Mouse (Mus musculus) Patski (cell line): ENCODE results near the gene Zpr1. TPM values are rescaled to one million over a fixed set of nuclear protein-coding genes. Genes with fewer than 3 reads are reported as not detected.

Experiments used
- ATAC-seq: fragments of 100-300 bp; one replicate; pipeline ENCODE4 v1.8.0; 2021
- CTCF ChIA-PET: fragments of 350-600 bp; sonication (Branson Sonifier 250); formaldehyde crosslinking; loops from one replicate; lab custom pipeline; 2022; ENCODE audit warnings: inconsistent platforms; lab: Charles Lee
- POLR2A ChIA-PET: fragments of 350-600 bp; sonication (Branson Sonifier 250); formaldehyde crosslinking; loops from one replicate; lab custom pipeline; 2022; ENCODE audit warnings: antibody characterized with exemption, inconsistent platforms; lab: Charles Lee
- DNase-seq: peaks from one replicate; pipeline ENCODE4 v3.0.0-alpha.2; 2011; ENCODE audit warnings: low read depth, low spot score
- H3K27me3 ChIP-seq: fragments of 371-371 bp; one replicate; pipeline ENCODE4 v1.5.1; 2021
- CTCF ChIP-seq: fragments of 100-300 bp; IDR thresholded peaks from one replicate; pipeline ENCODE4 v1.5.1; 2021
- in situ Hi-C: fragments of 300-500 bp; cut with MboI; formaldehyde crosslinking; loops from 3 replicates; pipeline ENCODE4 v1.11.1; 2018; ENCODE audit warnings: low pct_unique_long_range_greater_than_20kb, mixed read lengths
- polyA plus RNA-seq: library from polyadenylated mRNA; unstranded; gene quantifications from one replicate; pipeline ENCODE4 v1.2.3, GENCODE M21; 2021

The Zpr1 gene
- polyA plus RNA-seq, 1 experiment from 2014 or later: 55.1 TPM

- DNase-seq: no peak
- CTCF ChIA-PET: no interaction called here
- POLR2A ChIA-PET: no interaction called here
- H3K27me3 ChIP-seq: peaks cover 26% of the 10 kb centered on the region
- TF ChIP-seq CTCF: no peak
- in situ Hi-C loops: no loop called here
- no peak for ATAC-seq
Observed at GRCm38 (mm10) chr9:46327706-46328571, 55.1 kb downstream of the Zpr1 start.

DNA sequence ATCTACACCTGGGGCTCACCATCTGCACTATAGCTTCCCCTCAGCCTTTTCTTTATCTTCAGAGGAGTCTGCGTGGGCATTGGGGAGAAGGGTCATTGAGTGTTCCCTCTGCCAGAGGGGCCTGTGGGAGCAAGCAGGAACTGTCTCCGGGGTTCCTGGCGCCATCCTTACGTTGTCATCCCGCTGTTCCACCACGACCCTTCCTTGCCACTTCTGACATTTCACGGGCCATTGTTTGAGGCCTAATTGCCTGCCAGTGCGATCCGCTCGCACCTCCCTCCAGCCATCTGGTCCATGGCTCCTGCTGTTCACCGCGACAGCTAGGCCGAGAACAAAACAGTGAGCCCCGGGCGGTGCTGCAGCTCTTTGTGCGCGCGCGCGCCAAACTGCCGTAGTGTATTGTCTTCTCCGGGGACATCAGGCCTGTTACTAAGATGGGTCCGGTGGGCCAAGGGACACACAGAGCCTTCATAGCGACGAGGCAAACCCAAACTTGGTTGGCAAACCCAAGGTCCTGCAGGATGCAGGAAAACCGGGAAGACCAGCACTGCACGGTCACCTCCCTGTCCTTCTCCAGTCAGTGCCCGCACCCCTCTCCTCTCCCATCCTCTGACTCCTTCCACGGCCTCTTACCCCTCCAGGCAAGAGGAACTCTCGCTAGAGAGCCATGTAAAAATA lies 55.8 kb downstream of the Zpr1 start:
- H3K27me3 ChIP-seq: peaks cover 25% of the 10 kb centered on the region
- ATAC-seq: no peak
- ChIA-PET POLR2A (no interaction called here), CTCF (no interaction called here)
- DNase-seq: no peak
- in situ Hi-C loops: no loop called here
- TF ChIP-seq CTCF: no peak

DNA sequence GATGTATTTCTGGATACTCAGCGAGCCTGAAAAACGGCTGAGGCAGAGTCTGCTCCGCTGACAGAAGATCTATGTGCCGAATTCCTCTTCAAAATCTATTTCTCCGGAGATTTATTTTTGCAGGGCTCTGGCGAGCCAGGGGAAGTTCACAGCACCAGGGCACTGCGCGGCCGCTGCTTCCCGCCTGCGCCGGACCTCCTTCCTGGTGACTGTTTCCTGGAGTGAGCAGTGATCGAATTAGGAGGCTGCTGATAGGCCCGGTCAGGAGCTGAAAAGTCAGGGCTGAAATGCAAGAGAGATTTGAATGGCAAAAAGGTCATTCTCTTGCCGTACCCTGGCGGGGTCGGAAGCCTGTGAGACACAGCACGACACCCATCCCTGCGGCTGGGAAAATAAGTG lies 56.4 kb downstream of the Zpr1 start:
- no peak for TF ChIP-seq CTCF
- CTCF ChIA-PET: no interaction called here
- no peak for ATAC-seq
- DNase-seq: no peak
- POLR2A ChIA-PET: no interaction called here
- in situ Hi-C loops: no loop called here
- H3K27me3 ChIP-seq: peaks cover 20% of the 10 kb centered on the region

DNA sequence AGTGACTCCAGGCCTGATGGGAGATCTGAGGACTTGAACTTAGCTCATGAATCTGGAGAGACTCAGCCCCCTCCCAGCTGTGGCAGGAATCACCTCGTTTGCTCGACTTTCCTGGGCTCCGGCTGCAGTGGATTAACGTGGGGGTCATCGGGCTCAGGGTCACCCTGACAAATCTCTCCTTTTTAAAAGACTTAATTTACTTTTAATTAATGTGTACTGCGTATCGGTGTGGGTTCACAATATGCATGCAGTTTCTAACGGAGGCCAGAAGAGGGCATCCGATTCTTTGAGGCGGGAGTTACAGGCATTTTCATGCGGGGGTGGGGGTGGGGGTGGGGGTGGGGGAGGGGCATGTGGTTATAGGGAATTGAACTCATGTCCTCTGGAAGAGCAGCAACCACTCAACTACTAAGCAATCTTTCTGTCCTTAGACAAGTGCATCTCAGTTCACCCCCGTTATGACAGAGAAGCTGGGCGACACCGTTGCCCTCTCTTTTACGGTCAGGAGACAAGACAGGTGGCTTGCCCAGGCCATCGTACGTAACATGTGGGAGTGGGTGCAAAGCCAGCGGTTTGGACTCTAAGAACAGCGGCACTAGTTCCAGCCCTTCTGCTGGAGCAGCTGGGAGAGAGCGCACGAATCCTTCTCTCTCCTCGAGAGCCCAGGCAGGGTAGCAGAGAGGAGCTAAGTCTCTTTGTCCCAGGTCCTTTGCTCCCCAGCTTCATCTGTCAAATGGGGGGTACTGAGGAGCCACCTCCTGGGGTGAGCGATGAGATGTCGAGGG lies 57.1 kb downstream of the Zpr1 start:
- H3K27me3 ChIP-seq: peaks cover 26% of the 10 kb centered on the region
- in situ Hi-C loops: no loop called here
- no peak for ATAC-seq

DNA sequence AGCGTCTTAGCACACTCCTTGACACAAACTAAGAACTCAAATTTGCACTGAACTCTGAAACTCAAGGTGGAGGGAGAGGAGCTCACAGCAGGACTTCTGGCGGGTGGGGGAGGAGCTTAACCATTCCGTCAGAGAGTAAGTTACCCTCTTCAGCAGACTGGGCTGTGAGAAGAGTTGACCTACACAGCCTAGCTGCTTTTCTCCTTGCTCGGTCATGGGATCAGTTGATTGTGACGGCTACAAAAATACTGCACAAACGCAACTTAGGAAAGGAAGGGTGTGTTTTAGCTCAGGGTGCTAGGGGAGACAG lies 57.7 kb downstream of the Zpr1 start:
- DNase-seq: no peak
- no peak for TF ChIP-seq CTCF
- ChIA-PET CTCF (no interaction called here), POLR2A (no interaction called here)
- ATAC-seq: no peak
- peaks cover 31% of the 10 kb centered on the region for H3K27me3 ChIP-seq
- in situ Hi-C loops: no loop called here

More for the DNA sequence above, 57.1 kb downstream of the Zpr1 start:
- POLR2A ChIA-PET: no interaction called here
- no peak for TF ChIP-seq CTCF
- no peak for DNase-seq
- CTCF ChIA-PET: no interaction called here

GRCm38 (mm10) chr9:46331301-46331700 lies 58.4 kb downstream of the Zpr1 start:
- in situ Hi-C loops: no loop called here
- DNase-seq (no peak), ATAC-seq (no peak)
- CTCF ChIA-PET: interaction anchor here (1.0 kb wide), 1 partner anchor 9 kb away, joined by 3 read pairs; no protein-coding TSS in a partner anchor
- no peak for TF ChIP-seq CTCF
- H3K27me3 ChIP-seq: peaks cover 31% of the 10 kb centered on the region
- POLR2A ChIA-PET: no interaction called here

Other genes with a start within 250 kb of the Zpr1 start
- not detected for gene Apoa1, start 44.5 kb upstream of the Zpr1 start, polyA plus RNA-seq
- gene Apoc3, start 37.4 kb upstream of the Zpr1 start, polyA plus RNA-seq: not detected
- gene Apoa4, start 32.4 kb upstream of the Zpr1 start, polyA plus RNA-seq: not detected
- not detected for gene Apoa5, start 4.4 kb upstream of the Zpr1 start, polyA plus RNA-seq
- gene Bud13, start 9.9 kb downstream of the Zpr1 start, polyA plus RNA-seq: 17.2 TPM
- not detected for gene 4931429L15Rik, start 46.9 kb downstream of the Zpr1 start, polyA plus RNA-seq